Mouse (Mus musculus) gastrocnemius, adult 18-20 months (tissue): ENCODE data around the gene Lhfpl2. TPM values are rescaled to one million over a fixed set of nuclear protein-coding genes. Genes with fewer than 3 reads are reported as not detected.
A peak's percentile ranks its signal among the peaks of the same experiment; 100 is the strongest.

Experiments
- DNase-seq: peaks from one replicate; pipeline ENCODE4 v3.0.0; 2021; ENCODE audit warnings: low spot score
- total RNA-seq, 2 experiments: library from RNA; stranded (reverse); gene quantifications; 2 replicates each; pipeline ENCODE4 v1.2.3; 2021

Gene Lhfpl2
- total RNA-seq, 2 experiments from 2014 or later: 1.5 to 4.6 TPM

GRCm38 (mm10) chr13:94095202-94095601, 37.6 kb downstream of the Lhfpl2 start:
- DNase-seq: no peak

- no peak for DNase-seq
These were observed 40.1 kb downstream of the Lhfpl2 start for GRCm38 (mm10) chr13:94097667-94098066.

DNA sequence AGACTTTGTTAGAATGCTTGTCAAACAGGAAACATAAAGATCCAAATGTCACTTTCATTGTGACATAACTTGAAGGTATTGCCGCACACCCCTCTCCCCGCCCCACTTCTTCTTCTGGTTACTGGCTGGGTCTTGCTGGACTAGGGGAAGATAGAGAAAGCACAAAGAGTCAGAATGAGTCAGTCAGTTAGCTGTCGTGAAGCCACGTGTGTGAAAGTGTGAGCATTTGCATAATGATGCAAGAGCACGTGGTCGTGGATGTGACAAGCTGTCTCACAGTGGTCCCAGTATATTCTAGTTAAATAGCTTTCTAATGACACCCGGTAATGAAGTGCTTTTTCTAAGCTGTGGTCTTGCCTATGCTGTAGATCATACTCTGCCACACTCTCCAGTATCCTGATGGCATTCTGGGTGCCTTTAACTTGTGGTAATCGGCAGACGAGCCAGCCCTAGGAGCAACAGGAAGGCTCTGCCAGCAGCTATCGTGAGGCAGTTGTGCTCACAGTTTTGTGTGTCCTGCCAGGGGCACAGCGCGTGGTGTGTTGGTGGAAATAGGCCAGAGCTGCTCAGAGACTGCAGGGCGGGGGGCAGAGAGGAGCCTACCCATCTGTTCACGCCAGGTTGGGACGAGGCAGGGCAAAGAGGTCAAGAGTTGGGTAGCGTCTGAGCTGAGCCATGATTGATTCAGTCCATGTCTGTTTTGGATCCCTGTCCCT, 40.9 kb downstream of the Lhfpl2 start:
- DNase-seq: no peak

- DNase-seq: no peak
These were observed 41.5 kb downstream of the Lhfpl2 start for GRCm38 (mm10) chr13:94099087-94099486.

- DNase-seq: no peak
These were observed 42.8 kb downstream of the Lhfpl2 start for GRCm38 (mm10) chr13:94100361-94100760.

DNA sequence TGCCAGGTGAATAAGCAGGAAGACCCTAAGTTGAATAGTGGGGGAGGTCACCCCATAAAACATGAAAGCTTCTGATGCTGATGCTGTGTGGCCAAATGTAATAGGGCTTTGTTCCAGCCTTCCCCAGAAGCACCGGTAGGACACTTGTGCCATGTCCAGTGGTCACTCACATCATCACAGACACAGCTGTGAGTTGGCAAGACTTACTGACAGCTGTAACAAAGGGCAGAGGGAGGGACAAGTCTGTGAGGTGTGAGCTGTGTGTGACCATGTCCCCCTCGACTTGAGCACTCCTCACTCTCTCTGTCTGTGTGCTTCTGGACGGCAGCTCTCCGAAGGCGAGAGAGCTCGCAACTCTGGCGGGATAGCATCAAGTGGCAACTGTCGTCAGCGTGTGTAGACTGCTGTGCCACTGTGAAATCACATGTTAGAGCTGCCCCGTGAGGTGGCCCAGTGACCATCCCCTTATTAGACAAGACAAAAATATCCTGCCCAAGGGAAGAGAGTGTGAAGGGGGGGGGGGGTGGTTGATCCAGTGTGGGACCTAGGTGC, 43.5 kb downstream of the Lhfpl2 start:
- no peak for DNase-seq

GRCm38 (mm10) chr13:94104866-94105475, 47.4 kb downstream of the Lhfpl2 start:
- DNase-seq: no peak

- DNase-seq: peak; percentile 26
These were observed 48.8 kb downstream of the Lhfpl2 start for GRCm38 (mm10) chr13:94106431-94106830.

GRCm38 (mm10) chr13:94106983-94107382, 49.4 kb downstream of the Lhfpl2 start:
- peak; percentile 41 for DNase-seq

GRCm38 (mm10) chr13:94110556-94110955, 53.0 kb downstream of the Lhfpl2 start:
- no peak for DNase-seq

DNA sequence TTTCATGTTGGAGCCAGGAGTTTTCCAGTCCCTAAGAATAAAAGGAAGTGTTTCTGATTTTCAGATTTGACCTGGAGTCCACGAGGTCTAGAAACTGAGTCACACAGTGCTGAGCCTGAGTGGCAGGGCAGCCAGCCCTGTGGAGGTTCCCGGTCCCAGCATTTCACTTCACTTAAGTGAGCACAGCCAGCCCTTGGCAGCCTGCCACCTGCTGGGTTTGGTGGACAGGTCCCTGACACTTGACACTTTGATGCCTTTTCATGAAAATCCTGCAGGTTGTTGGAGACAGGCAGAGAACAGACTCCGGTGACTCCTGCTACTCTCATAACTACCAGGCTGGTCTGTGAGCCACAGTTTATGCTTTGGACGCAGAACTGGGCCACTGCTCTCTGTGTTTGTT, 57.9 kb downstream of the Lhfpl2 start:
- no peak for DNase-seq

GRCm38 (mm10) chr13:94116705-94117410, 59.3 kb downstream of the Lhfpl2 start:
- no peak for DNase-seq

- DNase-seq: no peak
These were observed 59.9 kb downstream of the Lhfpl2 start for GRCm38 (mm10) chr13:94117522-94117921.

DNA sequence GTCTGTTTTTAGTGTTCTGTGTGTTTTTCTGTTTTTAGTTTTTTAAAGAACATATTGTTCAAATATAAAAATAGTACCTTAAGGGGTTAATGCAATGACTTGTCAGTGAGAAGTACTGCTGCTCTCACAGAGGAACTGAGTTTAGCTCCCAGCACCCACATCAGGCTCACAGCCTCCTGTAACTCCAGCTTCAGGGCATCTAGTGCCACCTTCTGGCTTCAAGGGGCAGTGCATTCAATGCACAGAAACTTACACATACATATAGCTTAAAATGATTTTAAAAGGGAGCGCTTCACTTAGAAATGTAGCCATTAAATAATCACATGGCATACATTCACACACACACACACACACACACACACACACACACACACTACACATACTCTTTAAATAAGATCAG, 60.5 kb downstream of the Lhfpl2 start:
- no peak for DNase-seq

DNA sequence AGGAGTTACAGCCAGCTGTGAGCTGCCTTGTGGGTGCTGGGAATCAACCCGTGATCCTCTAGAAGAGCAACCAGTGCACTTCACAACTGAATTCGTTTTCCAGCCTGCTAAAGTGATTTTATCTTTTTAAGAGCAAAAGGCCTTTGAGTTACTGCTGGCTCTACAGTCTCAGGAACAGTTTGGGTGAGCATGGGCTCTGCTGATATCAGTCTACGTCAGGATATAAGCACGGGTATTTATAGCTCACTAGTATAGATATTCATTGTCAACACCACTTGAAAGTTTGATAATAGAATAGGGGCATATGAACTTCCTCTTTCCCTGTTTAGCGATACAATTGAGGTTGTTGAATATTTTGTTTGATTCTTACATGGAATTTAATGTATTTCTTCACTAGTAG, 61.7 kb downstream of the Lhfpl2 start:
- DNase-seq: no peak

DNA sequence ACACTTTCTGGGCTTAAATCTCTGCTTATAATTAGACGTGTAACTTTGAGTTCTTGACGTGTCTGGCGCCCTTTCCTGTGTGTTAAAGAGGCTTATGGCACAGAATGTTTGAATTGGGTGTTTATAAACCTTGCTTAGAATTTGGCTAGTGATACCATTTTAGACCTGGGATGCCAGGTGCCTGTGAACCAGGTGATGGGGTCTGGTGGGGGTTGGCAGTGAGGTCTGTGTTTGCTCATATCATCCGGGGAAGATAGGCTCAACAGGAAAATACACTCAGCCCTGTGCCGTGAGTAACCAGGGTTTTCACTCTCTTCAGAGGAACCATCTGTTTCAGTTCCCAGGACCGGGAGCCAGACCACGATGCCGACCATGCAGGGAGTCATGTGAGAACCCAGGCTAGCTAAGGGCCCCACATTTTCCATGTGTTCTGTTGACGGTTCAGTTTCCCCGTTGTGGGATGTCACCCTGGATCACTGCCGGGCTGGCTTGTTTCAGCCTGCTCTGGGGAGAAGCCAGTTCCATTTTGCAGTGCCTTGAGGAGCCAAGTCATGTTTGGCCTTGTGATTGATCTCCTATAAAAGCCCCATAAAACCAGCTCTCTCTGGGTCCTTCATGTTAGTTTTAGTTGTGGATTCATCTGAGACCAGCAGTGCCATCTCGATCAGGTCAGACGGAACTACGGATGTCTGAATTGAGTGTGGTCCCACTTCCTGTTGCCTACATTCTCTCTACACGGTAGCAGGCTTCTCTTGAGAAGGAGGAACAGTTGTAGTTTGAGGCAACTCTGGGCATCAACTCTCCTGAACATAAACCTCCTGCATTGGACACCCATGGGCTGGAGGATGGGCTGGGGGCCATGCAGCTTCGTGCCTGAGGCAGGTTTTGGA, 65.4 kb downstream of the Lhfpl2 start:
- DNase-seq: peak; percentile 52

DNA sequence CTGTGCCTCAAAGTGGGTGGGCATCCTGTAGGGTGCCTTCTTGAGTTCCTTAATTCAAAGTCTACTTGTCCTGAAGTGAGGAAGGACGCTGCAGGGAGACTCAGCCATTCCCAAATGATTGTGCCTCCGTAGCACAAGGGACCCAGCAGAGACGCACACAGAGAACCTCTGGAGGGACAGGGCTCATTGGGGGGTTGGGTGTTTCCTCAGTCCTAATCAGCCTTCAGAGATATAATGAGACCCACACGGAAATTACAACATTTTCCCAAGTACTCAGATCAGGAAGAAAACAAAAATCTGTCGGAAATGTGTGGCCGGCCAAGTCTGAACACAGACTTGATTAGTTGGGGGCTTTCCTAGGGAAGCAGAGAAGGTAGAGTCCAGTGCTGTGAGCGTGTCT, 72.8 kb downstream of the Lhfpl2 start:
- DNase-seq: no peak

DNA sequence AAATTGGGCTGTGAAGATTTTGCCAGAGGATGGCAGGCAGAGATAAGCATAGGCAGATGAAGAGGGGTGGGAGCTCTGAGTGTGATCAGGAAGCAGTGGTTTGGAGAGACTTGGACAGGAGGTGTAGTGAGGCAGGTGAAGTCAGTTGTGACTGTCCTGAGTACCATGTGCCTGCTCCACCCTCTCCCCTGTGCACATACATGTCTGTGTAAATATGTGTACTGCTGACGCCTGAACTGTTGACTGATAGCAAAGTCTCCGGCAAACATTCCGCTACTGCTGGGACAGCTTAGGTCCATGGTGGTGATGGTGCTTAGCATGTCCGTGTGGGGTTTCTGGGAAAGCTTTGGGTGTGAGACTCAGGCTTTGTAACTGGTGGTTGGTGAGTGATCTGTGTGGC, 73.5 kb downstream of the Lhfpl2 start:
- no peak for DNase-seq

DNA sequence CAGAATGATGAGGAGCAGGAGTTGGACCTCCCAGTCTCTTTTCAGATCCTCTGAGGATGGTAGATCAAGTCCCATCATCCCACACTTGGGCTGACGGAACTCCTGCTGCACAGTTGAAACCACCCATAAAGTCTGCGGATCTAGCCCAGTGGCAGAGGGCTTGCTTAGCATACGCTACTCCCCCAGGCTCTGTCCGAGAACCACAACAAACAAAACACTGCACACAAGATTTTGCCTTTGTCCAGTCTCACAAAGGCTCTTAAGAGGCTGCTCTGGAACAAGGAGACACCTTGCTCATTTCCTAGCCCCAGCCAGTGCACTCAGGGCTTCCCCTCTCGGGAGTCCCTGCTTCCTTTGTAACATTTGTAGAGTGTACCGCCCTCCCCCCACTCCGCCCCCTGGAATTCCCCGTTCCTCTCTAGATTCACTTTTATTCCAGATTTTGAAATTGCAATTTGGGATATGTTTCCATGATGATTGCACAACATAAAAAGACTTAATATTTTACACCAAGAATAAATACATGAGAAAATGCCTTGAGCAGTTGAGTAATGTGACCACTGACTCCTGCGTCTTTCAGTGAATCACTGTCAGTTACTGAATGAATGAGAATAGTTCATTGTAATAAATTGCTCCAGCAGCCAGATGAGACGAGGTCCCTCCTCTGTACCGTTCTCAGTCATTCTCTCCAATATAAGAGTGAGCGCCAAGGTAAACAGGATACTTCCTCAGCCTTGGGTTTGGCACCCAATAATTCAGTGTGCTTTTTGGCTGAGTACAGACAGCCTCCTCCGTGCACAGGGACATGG, 74.8 kb downstream of the Lhfpl2 start:
- DNase-seq: peak; percentile 34

DNA sequence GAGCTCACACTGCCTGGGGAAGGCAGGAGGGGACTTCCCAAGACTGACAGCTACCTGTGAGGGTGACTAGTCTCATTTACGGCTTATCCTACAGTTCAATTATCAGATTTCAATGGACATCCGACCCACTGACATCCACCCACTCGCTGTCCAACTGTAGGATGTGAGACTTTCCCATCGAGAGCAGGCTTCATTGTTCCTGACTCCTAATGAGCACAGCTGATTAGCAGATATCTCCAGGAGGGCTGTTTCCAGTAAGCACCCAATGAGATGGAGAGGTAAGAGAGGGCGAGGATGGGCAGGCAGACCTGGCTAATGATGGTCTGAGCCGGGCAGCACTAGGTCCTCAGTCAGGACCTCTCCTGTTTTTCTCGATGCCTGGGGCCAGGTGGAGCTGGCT, 77.0 kb downstream of the Lhfpl2 start:
- DNase-seq: no peak

GRCm38 (mm10) chr13:94135180-94135579, 77.6 kb downstream of the Lhfpl2 start:
- peak; percentile 60 for DNase-seq
